Mouse (Mus musculus) cerebellum, postnatal 14 days (tissue): ENCODE results near the gene Dgki.

Experiments used
- DNase-seq, 2 experiments: peaks; one replicate each; pipeline ENCODE4 v3.0.0; 2021; ENCODE audit warnings: mixed read lengths in 2 of 2

Dgki gene

DNA sequence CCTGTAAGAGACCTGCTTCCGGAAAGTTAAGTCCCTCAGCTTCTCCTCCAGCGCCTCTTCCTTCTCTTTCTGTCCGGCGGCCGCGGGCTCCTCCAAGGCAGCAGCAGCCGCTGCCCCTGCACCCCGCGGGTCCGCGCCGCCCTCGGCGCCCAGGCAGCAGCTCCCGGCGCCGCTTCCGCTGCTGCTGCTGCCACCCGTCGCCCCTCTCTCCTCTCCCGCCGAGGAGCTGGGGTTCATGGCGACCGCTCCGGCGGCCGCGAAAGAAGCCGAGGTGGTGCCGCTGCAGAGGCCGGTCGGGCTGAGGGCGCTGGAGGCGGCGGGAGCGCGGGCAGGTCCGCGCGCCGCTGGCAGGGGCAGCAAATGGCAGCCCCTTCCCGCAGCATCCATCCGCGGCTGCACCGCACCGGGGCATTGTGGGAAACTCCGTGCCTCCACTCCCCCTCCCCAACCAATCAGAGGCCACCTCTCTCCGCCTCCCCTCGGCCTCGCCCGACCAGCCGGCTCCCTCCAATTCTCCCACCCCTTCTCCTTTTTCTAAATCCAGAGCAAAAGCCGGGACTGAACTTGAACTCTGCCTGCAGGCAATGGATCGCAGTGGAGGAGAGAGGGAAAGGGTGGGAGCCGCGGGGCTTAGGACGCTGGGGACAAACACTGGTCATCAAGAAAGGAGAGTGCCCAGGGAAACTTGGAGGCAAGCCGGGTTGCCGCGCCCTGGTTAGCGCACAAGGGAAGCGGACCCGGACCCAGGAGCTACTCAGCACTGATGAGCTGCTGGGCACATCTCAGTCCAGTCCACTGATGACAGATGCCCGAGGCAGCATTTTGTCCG, at the start of gene Dgki:
Gene Dgki (minus strand): TSS at position 623 of the 829 bp plus-strand sequence.
- DNase-seq = peak; percentile 87 to 90

- no peak for DNase-seq
Observed at GRCm38 (mm10) chr6:37347606-37348005, 47.6 kb upstream of the Dgki start.

DNA sequence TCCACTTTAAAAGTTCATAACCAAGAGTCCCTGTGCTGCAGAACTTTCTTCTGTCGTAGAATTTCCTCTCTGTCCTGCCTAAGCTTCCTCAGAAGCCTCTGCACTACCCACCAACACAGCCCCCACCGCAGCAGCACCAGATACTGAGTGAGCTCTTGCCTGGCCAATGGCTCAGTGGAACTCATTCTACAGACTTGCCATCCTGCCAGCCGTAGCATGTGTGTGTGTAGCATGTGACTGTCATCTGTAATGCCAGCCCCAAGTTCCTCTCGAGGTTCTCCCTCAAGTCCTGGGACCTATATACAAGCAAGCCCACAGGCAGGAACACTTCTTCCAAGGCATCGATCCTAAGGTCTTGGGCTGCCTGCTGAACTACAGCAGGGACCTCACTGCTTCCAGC, 38.1 kb upstream of the Dgki start:
- no peak for DNase-seq

- DNase-seq = no peak
Observed at GRCm38 (mm10) chr6:37336831-37337260, 36.9 kb upstream of the Dgki start.

- no peak for DNase-seq
Observed at GRCm38 (mm10) chr6:37336381-37336780, 36.4 kb upstream of the Dgki start.

- no peak for DNase-seq
Observed at GRCm38 (mm10) chr6:37332846-37333245, 32.9 kb upstream of the Dgki start.

GRCm38 (mm10) chr6:37329901-37330864, 30.2 kb upstream of the Dgki start:
- DNase-seq = peak; percentile 42 to 46

GRCm38 (mm10) chr6:37329376-37329775, 29.4 kb upstream of the Dgki start:
- no peak for DNase-seq

GRCm38 (mm10) chr6:37328671-37329070, 28.7 kb upstream of the Dgki start:
- DNase-seq = peak; percentile 38 to 52

- no peak for DNase-seq
Observed at GRCm38 (mm10) chr6:37327519-37327918, 27.5 kb upstream of the Dgki start.

- peak; percentile 45 to 54 for DNase-seq
Observed at GRCm38 (mm10) chr6:37326603-37326955, 26.6 kb upstream of the Dgki start.

GRCm38 (mm10) chr6:37325906-37326602, 26.1 kb upstream of the Dgki start:
- DNase-seq = peak; percentile 37 to 49

- DNase-seq = no peak
Observed at GRCm38 (mm10) chr6:37325076-37325475, 25.1 kb upstream of the Dgki start.

GRCm38 (mm10) chr6:37322641-37323040, 22.7 kb upstream of the Dgki start:
- no peak for DNase-seq

GRCm38 (mm10) chr6:37322088-37322487, 22.1 kb upstream of the Dgki start:
- no peak for DNase-seq

DNA sequence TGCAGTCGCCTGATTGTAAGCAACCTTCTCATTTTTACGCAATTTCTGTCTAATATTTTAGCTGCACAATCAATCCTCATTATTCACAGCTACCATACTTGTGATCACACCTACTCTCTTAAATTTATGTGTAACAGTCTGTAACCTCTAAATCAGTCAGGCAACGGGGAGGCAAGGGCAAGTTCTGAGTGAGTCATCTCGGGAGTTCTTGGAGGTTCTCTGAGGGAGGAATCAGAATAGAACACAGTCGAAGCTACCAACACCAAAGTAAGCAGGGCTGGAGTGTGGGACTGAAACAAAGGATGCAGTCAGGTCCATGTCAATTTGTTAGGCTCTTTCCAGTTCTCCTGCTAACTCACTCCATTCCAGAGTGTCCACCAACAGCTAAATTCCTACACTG, 17.9 kb upstream of the Dgki start:
- no peak for DNase-seq

DNA sequence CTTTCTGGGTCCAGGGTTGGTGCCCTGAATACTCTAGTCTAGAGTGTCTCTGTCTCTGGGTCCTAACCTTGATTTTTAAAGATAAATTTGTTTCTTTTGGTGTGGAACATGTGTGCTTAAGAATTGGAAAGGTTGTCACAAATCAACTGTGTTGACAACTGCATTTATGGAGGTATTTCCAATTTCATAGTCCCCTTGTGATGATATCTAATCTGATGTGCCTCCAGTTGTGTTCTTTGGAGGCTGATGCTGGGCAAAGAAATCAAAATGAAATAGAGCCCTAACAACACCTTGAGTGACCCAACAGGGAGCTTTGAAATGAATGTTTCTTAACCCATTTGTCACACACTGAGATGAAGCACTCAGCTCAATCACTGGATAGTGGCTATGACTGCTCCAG, 15.5 kb upstream of the Dgki start:
- DNase-seq = no peak

GRCm38 (mm10) chr6:37310601-37311000, 10.6 kb upstream of the Dgki start:
- DNase-seq = no peak

- DNase-seq = no peak
Observed at GRCm38 (mm10) chr6:37306616-37307015, 6.6 kb upstream of the Dgki start.

GRCm38 (mm10) chr6:37300492-37300891, 508 bp upstream of the Dgki start:
- DNase-seq = no peak

DNA sequence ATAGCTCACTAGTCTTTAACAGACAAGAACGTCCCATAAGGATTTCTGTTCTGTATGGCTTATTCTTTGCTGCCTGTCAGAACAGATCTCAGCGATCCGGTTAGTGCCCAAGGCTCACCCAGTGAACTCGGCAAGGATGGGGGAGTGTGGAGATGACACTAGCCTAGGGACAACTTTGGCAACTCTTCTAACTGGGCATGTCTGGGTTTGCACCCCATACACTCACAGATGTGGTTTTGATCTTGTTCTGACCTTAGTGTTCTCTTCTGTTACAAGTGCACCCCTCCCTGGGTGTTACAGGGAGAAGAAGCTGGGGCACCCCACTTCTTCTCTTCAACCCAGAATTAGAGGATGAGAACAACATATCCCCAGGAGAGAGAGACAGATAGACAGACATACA, 1.0 kb downstream of the Dgki start:
- peak in 1 of 2 experiments; percentile 15 for DNase-seq

GRCm38 (mm10) chr6:37297744-37298482, 2.1 kb downstream of the Dgki start:
- DNase-seq = peak in 1 of 2 experiments; percentile 24
